25 mouse cellular contexts compared by ENCODE assay signal in the genomic region with DNA sequence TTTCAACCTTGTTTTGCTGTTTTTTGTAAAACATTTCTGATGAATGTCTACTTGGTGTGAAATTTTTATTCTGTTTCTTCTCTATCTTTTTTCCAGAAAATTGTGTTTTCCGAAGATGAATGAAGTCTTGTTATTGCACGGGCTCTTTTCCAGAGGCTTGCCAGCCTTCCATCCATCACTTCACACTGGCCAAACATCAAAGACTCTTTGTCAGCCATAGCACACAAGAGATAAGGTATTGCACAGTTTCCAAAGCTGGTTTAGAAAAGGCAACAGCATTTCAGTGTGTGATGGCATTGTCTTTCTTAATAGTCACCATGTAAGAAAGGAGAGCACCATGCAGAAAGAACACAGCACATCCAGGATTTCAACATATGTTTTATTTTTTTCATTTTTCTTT.
DNase-seq lines count a peak whose midpoint lies in the region; ATAC-seq and TF ChIP-seq lines count a peak whose summit lies in the region.
"Had no signal": no experiment of that assay in that cellular context is flagged by ENCODE, and none has a peak within 500 bp of the region (broad histone marks: within the 10 kb centered on the region; RNA-seq: fewer than 3 reads in every experiment).

No protein-coding gene starts in this region.

- no peaks in the 10 kb centered on the region for H3K4me1 ChIP-seq in lung, embryonic 14.5 days (ENCODE audit: insufficient read depth)
- no peaks in the 10 kb centered on the region for H3K4me1 ChIP-seq in lung, adult 2 months (ENCODE audit: control insufficient read depth, insufficient read depth, low read length)
- no peaks in the 10 kb centered on the region for H3K4me1 ChIP-seq in hindbrain, embryonic 10.5 days (replicated peaks)
- H3K4me1 ChIP-seq: embryonic facial prominence, embryonic 12.5 days; embryonic facial prominence, embryonic 15.5 days; forebrain, embryonic 15.5 days; hindbrain, embryonic 13.5 days; intestine, embryonic 15.5 days had no signal

- no peak overlapping the region for H3K4me2 ChIP-seq in lung, embryonic 14.5 days
- H3K4me2 ChIP-seq: embryonic facial prominence, embryonic 12.5 days; embryonic facial prominence, embryonic 15.5 days; forebrain, embryonic 15.5 days; heart, embryonic 13.5 days; hindbrain, embryonic 13.5 days; intestine, embryonic 15.5 days had no signal

- H3K9ac ChIP-seq in lung, embryonic 14.5 days = no peak overlapping the region
- H3K9ac ChIP-seq: embryonic facial prominence, embryonic 12.5 days; embryonic facial prominence, embryonic 15.5 days; forebrain, embryonic 15.5 days; heart, embryonic 13.5 days; hindbrain, embryonic 13.5 days; intestine, embryonic 15.5 days had no signal

- no peaks in the 10 kb centered on the region for H3K9me3 ChIP-seq in lung, embryonic 14.5 days (ENCODE audit: low read depth, low read length)
- no peaks in the 10 kb centered on the region for H3K9me3 ChIP-seq in hindbrain, embryonic 10.5 days
- H3K9me3 ChIP-seq: embryonic facial prominence, embryonic 12.5 days; embryonic facial prominence, embryonic 15.5 days; forebrain, embryonic 15.5 days; G1E; heart, embryonic 10.5 days; heart, embryonic 13.5 days; hindbrain, embryonic 13.5 days; intestine, embryonic 15.5 days had no signal

- H3K36me3 ChIP-seq in lung, embryonic 14.5 days (ENCODE audit: insufficient read depth) = no peaks in the 10 kb centered on the region
- no peaks in the 10 kb centered on the region for H3K36me3 ChIP-seq in hindbrain, embryonic 10.5 days
- H3K36me3 ChIP-seq: embryonic facial prominence, embryonic 12.5 days; embryonic facial prominence, embryonic 15.5 days; forebrain, embryonic 15.5 days; G1E; heart, embryonic 10.5 days; heart, embryonic 13.5 days; hindbrain, embryonic 13.5 days; intestine, embryonic 15.5 days had no signal

- ATAC-seq in lung, embryonic 14.5 days (ENCODE audit: insufficient read depth) = no peak
- ATAC-seq: forebrain, embryonic 15.5 days; hindbrain, embryonic 16.5 days; intestine, embryonic 15.5 days had no signal

- H3K27ac ChIP-seq in lung, embryonic 14.5 days (ENCODE audit: low read depth) = no peak overlapping the region
- no peak overlapping the region for H3K27ac ChIP-seq in hindbrain, embryonic 10.5 days
- H3K27ac ChIP-seq: embryonic facial prominence, embryonic 12.5 days; embryonic facial prominence, embryonic 15.5 days; forebrain, embryonic 15.5 days; heart, adult 2 months; heart, embryonic 10.5 days; heart, embryonic 13.5 days; hindbrain, embryonic 13.5 days; intestine, embryonic 15.5 days had no signal

- H3K27me3 ChIP-seq in lung, embryonic 14.5 days (ENCODE audit: insufficient read depth, low read length) = no peaks in the 10 kb centered on the region
- no peaks in the 10 kb centered on the region for H3K27me3 ChIP-seq in hindbrain, embryonic 10.5 days (ENCODE audit: insufficient read depth, poor library complexity, severe bottlenecking)
- H3K27me3 ChIP-seq: CH12.LX; embryonic facial prominence, embryonic 12.5 days; embryonic facial prominence, embryonic 15.5 days; forebrain, embryonic 15.5 days; heart, embryonic 13.5 days; hindbrain, embryonic 13.5 days; intestine, embryonic 15.5 days had no signal

- no peak for TF ChIP-seq CTCF in lung, embryonic 14.5 days (IDR thresholded peaks at IDR 0.05; ENCODE audit: low read depth)
- no peak for TF ChIP-seq CTCF in lung, adult 2 months (IDR thresholded peaks at IDR 0.05; ENCODE audit: insufficient read depth, low read length)

- DNase-seq in adrenal gland, adult (ENCODE audit: inconsistent age in 2 of 2, low spot score in 1 of 2) = peak; percentile 49 to 87
- DNase-seq in adrenal gland, adult 18-20 months (ENCODE audit: low spot score in 2 of 2) = no peak
- DNase-seq in lung, embryonic 14.5 days = peak; percentile 24
- no peak for DNase-seq in lung, adult 2 months
- peak; percentile 55 for DNase-seq in adrenal gland, postnatal 14 days
- DNase-seq in hindbrain, embryonic 10.5 days (ENCODE audit: low spot score) = no peak
- no peak for DNase-seq in right cerebral cortex, postnatal 36 days (ENCODE audit: low spot score in 2 of 2)
- DNase-seq: cerebellum, adult 11 months; cerebellum, adult 2 months; cerebellum, adult 9-11 months; cerebellum, postnatal 25 days; gastrocnemius, postnatal 10 days; gastrocnemius, postnatal 36 days; heart, adult 2 months; kidney, adult 11 months had no signal

- TF ChIP-seq POLR2A in lung, adult 2 months (IDR thresholded peaks at IDR 0.05; ENCODE audit: borderline replicate concordance, extremely low read depth, low read depth, low read length) = no peak

- 19% methylated on average over 2 of the region's 2 CpGs for WGBS in lung, embryonic 14.5 days
- 40% methylated on average over 2 of the region's 2 CpGs for WGBS in lung, adult 2 months
- 65% methylated on average over 2 of the region's 2 CpGs for WGBS in hindbrain, embryonic 10.5 days

- no peak overlapping the region for H3K4me3 ChIP-seq in lung, embryonic 14.5 days (ENCODE audit: low read depth, low read length)
- H3K4me3 ChIP-seq in lung, adult 2 months (replicated peaks; ENCODE audit: extremely low read depth, low read depth, low read length) = no peak overlapping the region
- H3K4me3 ChIP-seq in hindbrain, embryonic 10.5 days = no peak overlapping the region
- H3K4me3 ChIP-seq: embryonic facial prominence, embryonic 12.5 days; embryonic facial prominence, embryonic 15.5 days; forebrain, embryonic 15.5 days; heart, adult 2 months; heart, embryonic 10.5 days; heart, embryonic 13.5 days; hindbrain, embryonic 13.5 days; intestine, embryonic 15.5 days had no signal

Comparison
In these comparisons a context has a peak if more than half of its experiments do, and no peak if none do; other contexts are left out.
1. DNase-seq: peak in adrenal gland, adult (2 of 2), lung, embryonic 14.5 days (single experiment) and adrenal gland, postnatal 14 days (single experiment); none in adrenal gland, adult 18-20 months (0 of 2), lung, adult 2 months (single experiment), hindbrain, embryonic 10.5 days (single experiment) and right cerebral cortex, postnatal 36 days (0 of 2).